In the genomic region with DNA sequence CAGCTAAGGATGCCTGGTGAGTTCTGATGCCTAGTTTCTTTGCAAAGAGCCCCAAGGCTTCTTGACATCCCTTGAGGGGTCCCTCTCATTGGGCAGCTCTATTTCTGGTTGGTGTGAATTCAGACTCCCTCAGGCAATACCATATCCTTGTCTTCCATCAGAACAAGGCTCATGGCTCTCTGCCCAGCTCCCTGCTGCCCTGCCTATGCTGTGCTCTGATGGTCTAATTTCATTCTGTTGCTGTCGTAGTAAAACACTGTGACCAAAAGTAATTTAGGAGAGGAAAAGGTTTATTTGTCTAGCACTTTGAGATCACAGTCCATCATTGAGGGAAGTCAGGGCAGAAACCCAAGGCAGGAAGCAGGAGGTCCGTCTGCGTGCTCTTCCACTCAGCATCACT, we compare ENCODE assay signal across 17 mouse cellular contexts.
DNase-seq lines count a peak whose midpoint lies in the region; ATAC-seq and TF ChIP-seq lines count a peak whose summit lies in the region.
"Had no signal": no experiment of that assay in that cellular context is flagged by ENCODE, and none has a peak within 500 bp of the region (broad histone marks: within the 10 kb centered on the region; RNA-seq: fewer than 3 reads in every experiment).

No protein-coding gene starts in this region.

- intact Hi-C loops in heart, adult 2 months (cut with DNase I), result no loop called here

- TF ChIP-seq CTCF in cerebellum, adult 2 months (IDR thresholded peaks at IDR 0.05; ENCODE audit: borderline replicate concordance, insufficient read depth, low read depth, low read length), result no peak
- no peak for TF ChIP-seq CTCF in heart, adult 2 months (IDR thresholded peaks at IDR 0.05)

- ATAC-seq in cerebellum, adult (ENCODE audit: insufficient number of reproducible peaks, low FRiP score, low TSS enrichment), result no peak
- ATAC-seq: liver, embryonic 12.5 days had no signal

- TF ChIP-seq EP300 in heart, adult 2 months (IDR thresholded peaks at IDR 0.05; ENCODE audit: insufficient read depth, low read depth, low read length), result no peak

- no peak overlapping the region for H3K4me3 ChIP-seq in cerebellum, adult 2 months (replicated peaks; ENCODE audit: insufficient read depth, low read depth, low read length)
- H3K4me3 ChIP-seq in heart, adult 2 months, result no peak overlapping the region
- H3K4me3 ChIP-seq: heart, embryonic 15.5 days; limb, embryonic 12.5 days; liver, embryonic 12.5 days; midbrain, embryonic 12.5 days; neural tube, embryonic 13.5 days had no signal

- no peak for TF ChIP-seq POLR2A in cerebellum, adult 2 months (IDR thresholded peaks at IDR 0.05; ENCODE audit: borderline replicate concordance, insufficient read depth, low read length)
- no peak for TF ChIP-seq POLR2A in heart, adult 2 months (IDR thresholded peaks at IDR 0.05; ENCODE audit: insufficient read depth, low read depth, low read length)

- no peak overlapping the region for H3K9ac ChIP-seq in heart, adult 2 months (ENCODE audit: low read depth, low read length)
- H3K9ac ChIP-seq: heart, embryonic 15.5 days; limb, embryonic 12.5 days; liver, embryonic 12.5 days; midbrain, embryonic 12.5 days; neural tube, embryonic 13.5 days had no signal

- H3K27me3 ChIP-seq in cerebellum, adult 2 months (ENCODE audit: control insufficient read depth, insufficient read depth, low read length), result no peaks in the 10 kb centered on the region
- no peaks in the 10 kb centered on the region for H3K27me3 ChIP-seq in heart, adult 2 months (ENCODE audit: control insufficient read depth, insufficient read depth, low read length)
- H3K27me3 ChIP-seq: heart, embryonic 15.5 days; limb, embryonic 12.5 days; liver, embryonic 12.5 days; midbrain, embryonic 12.5 days; neural tube, embryonic 13.5 days had no signal

- H3K79me2 ChIP-seq in heart, adult 2 months (replicated peaks; ENCODE audit: control insufficient read depth, insufficient read depth, low read length), result no peaks in the 10 kb centered on the region

- WGBS in cerebellum, adult 2 months, result 11% methylated on average over 3 of the region's 3 CpGs
- WGBS in heart, adult 2 months, result 44% methylated on average over 3 of the region's 3 CpGs

- peaks cover 16% of the 10 kb centered on the region for H3K4me1 ChIP-seq in cerebellum, adult 2 months (ENCODE audit: control insufficient read depth, insufficient read depth, low read length)
- peaks cover 2% of the 10 kb centered on the region; the same call in 1 of the 2 replicates for H3K4me1 ChIP-seq in heart, adult 2 months (ENCODE audit: control insufficient read depth, insufficient read depth, low read length)
- H3K4me1 ChIP-seq: limb, embryonic 12.5 days; liver, embryonic 12.5 days; midbrain, embryonic 12.5 days; neural tube, embryonic 13.5 days had no signal

- H3K27ac ChIP-seq in cerebellum, adult 2 months (ENCODE audit: insufficient read depth, low read length), result no peak overlapping the region
- no peak overlapping the region for H3K27ac ChIP-seq in heart, adult 2 months
- H3K27ac ChIP-seq: heart, embryonic 15.5 days; limb, embryonic 12.5 days; liver, embryonic 12.5 days; midbrain, embryonic 12.5 days; neural tube, embryonic 13.5 days had no signal

- DNase-seq in cerebellum, adult 11-12 months, result peak; percentile 18
- DNase-seq in kidney, postnatal 10 days, result peak; percentile 66
- no peak for DNase-seq in kidney, adult 18-20 months
- peak; percentile 18 to 37 for DNase-seq in cerebellum, adult 2 months
- peak; percentile 42 to 46 for DNase-seq in cerebellum, postnatal 36 days
- DNase-seq in thymus, postnatal 25 days, result no peak
- no peak for DNase-seq in heart, adult 2 months
- DNase-seq: adrenal gland, adult 2 months; heart, adult 11 months; layer of hippocampus, adult 9-11 months; thymus, postnatal 36 days had no signal

- H3K36me3 ChIP-seq in heart, adult 2 months (ENCODE audit: control insufficient read depth, insufficient read depth, low read length), result no peaks in the 10 kb centered on the region
- H3K36me3 ChIP-seq: heart, embryonic 15.5 days; limb, embryonic 12.5 days; liver, embryonic 12.5 days; midbrain, embryonic 12.5 days; neural tube, embryonic 13.5 days had no signal

Comparison
In these comparisons a context has a peak if more than half of its experiments do, and no peak if none do; other contexts are left out.
1. DNase-seq: peak in cerebellum, adult 11-12 months (single experiment), kidney, postnatal 10 days (single experiment), cerebellum, adult 2 months (2 of 2) and cerebellum, postnatal 36 days (2 of 2); none in kidney, adult 18-20 months (single experiment), thymus, postnatal 25 days (single experiment) and heart, adult 2 months (0 of 2).